9 mouse cellular contexts compared by ENCODE assay signal in genomic region chr15:103147422-103147690, GRCm38 (mm10). TPM values are rescaled to one million over a fixed set of nuclear protein-coding genes. Genes with fewer than 3 reads are reported as not detected.
A peak's percentile ranks its signal among the peaks of the same experiment; 100 is the strongest.
DNase-seq lines count a peak whose midpoint lies in the region; ATAC-seq and TF ChIP-seq lines count a peak whose summit lies in the region.
"Had no signal": no experiment of that assay in that cellular context is flagged by ENCODE, and none has a peak within 500 bp of the region (broad histone marks: within the 10 kb centered on the region; RNA-seq: fewer than 3 reads in every experiment).

No protein-coding gene starts in this region.

- no peaks in the 10 kb centered on the region for H3K9me3 ChIP-seq in heart, embryonic 11.5 days (replicated peaks; ENCODE audit: control insufficient read depth, low read length)
- H3K9me3 ChIP-seq in embryonic facial prominence, embryonic 10.5 days = no peaks in the 10 kb centered on the region
- no peaks in the 10 kb centered on the region for H3K9me3 ChIP-seq in hindbrain, embryonic 14.5 days (ENCODE audit: control insufficient read depth, low read length)
- H3K9me3 ChIP-seq in midbrain, embryonic 14.5 days (ENCODE audit: control insufficient read depth, low read length) = no peaks in the 10 kb centered on the region

- no peaks in the 10 kb centered on the region for H3K4me1 ChIP-seq in heart, embryonic 11.5 days (ENCODE audit: control insufficient read depth, insufficient read depth, low read length)
- H3K4me1 ChIP-seq in embryonic facial prominence, embryonic 10.5 days = peaks cover 13% of the 10 kb centered on the region
- H3K4me1 ChIP-seq in hindbrain, embryonic 14.5 days (replicated peaks; ENCODE audit: control insufficient read depth, insufficient read depth, low read length) = peaks cover 28% of the 10 kb centered on the region
- peaks cover 7% of the 10 kb centered on the region; the same call in 1 of the 2 replicates for H3K4me1 ChIP-seq in midbrain, embryonic 14.5 days (ENCODE audit: control insufficient read depth, insufficient read depth, low read length)
- H3K4me1 ChIP-seq in lung, adult 2 months (ENCODE audit: control insufficient read depth, insufficient read depth, low read length) = no peaks in the 10 kb centered on the region

- H3K4me2 ChIP-seq in heart, embryonic 11.5 days = peak overlapping the region; percentile 73
- H3K4me2 ChIP-seq in hindbrain, embryonic 14.5 days (replicated peaks) = peak overlapping the region; percentile 68
- H3K4me2 ChIP-seq in midbrain, embryonic 14.5 days (ENCODE audit: low read length) = peak overlapping the region; percentile 84

- no peaks in the 10 kb centered on the region for H3K36me3 ChIP-seq in heart, embryonic 11.5 days (ENCODE audit: control insufficient read depth, insufficient read depth, low read length)
- H3K36me3 ChIP-seq in embryonic facial prominence, embryonic 10.5 days (replicated peaks) = no peaks in the 10 kb centered on the region
- H3K36me3 ChIP-seq in hindbrain, embryonic 14.5 days (replicated peaks; ENCODE audit: control insufficient read depth, insufficient read depth) = no peaks in the 10 kb centered on the region
- H3K36me3 ChIP-seq in midbrain, embryonic 14.5 days (ENCODE audit: control insufficient read depth, insufficient read depth, low read length) = no peaks in the 10 kb centered on the region

- TF ChIP-seq CTCF in lung, adult 2 months (IDR thresholded peaks at IDR 0.05; ENCODE audit: insufficient read depth, low read length) = no peak
- TF ChIP-seq CTCF in left cerebral cortex, adult 2 months (IDR thresholded peaks at IDR 0.05) = no peak

- H3K4me3 ChIP-seq in heart, embryonic 11.5 days (ENCODE audit: low read depth, low read length) = no peak overlapping the region; the same call in 1 of the 2 replicates
- peak overlapping the region; percentile 60 for H3K4me3 ChIP-seq in embryonic facial prominence, embryonic 10.5 days
- peak overlapping the region; percentile 35 for H3K4me3 ChIP-seq in hindbrain, embryonic 14.5 days (replicated peaks; ENCODE audit: low read length)
- H3K4me3 ChIP-seq in midbrain, embryonic 14.5 days (replicated peaks; ENCODE audit: low read depth, low read length) = peak overlapping the region; percentile 45
- no peak overlapping the region for H3K4me3 ChIP-seq in lung, adult 2 months (replicated peaks; ENCODE audit: extremely low read depth, low read depth, low read length)
- H3K4me3 ChIP-seq in left cerebral cortex, adult 2 months = no peak overlapping the region
- H3K4me3 ChIP-seq: erythroblast, embryonic 14.5 days had no signal

- no peak overlapping the region for H3K27ac ChIP-seq in heart, embryonic 11.5 days (ENCODE audit: low read depth, low read length)
- no peak overlapping the region for H3K27ac ChIP-seq in embryonic facial prominence, embryonic 10.5 days (replicated peaks)
- peak overlapping the region; percentile 91 for H3K27ac ChIP-seq in hindbrain, embryonic 14.5 days
- peak overlapping the region; percentile 81 for H3K27ac ChIP-seq in midbrain, embryonic 14.5 days (replicated peaks; ENCODE audit: low read depth, low read length)
- H3K27ac ChIP-seq in left cerebral cortex, adult 2 months = no peak overlapping the region

- no peak overlapping the region for H3K9ac ChIP-seq in heart, embryonic 11.5 days (ENCODE audit: low read depth, low read length)
- peak overlapping the region; percentile 64 for H3K9ac ChIP-seq in hindbrain, embryonic 14.5 days
- no peak overlapping the region for H3K9ac ChIP-seq in midbrain, embryonic 14.5 days (replicated peaks; ENCODE audit: low read length)

- intact Hi-C loops in heart, postnatal 36 days (cut with DNase I) = no loop called here
- intact Hi-C loops in left cerebral cortex, adult 2 months (cut with DNase I) = no loop called here

- peaks cover 61% of the 10 kb centered on the region for H3K27me3 ChIP-seq in heart, embryonic 11.5 days (ENCODE audit: control insufficient read depth, insufficient read depth, low read length)
- peaks cover 97% of the 10 kb centered on the region for H3K27me3 ChIP-seq in embryonic facial prominence, embryonic 10.5 days (replicated peaks; ENCODE audit: low read depth, poor library complexity, severe bottlenecking)
- H3K27me3 ChIP-seq in hindbrain, embryonic 14.5 days (ENCODE audit: control insufficient read depth, insufficient read depth, low read length) = peaks cover 12% of the 10 kb centered on the region; the same call in 1 of the 2 replicates
- peaks cover 24% of the 10 kb centered on the region; the same call in 1 of the 2 replicates for H3K27me3 ChIP-seq in midbrain, embryonic 14.5 days (ENCODE audit: control insufficient read depth, insufficient read depth, low read length)

- TF ChIP-seq POLR2A in lung, adult 2 months (IDR thresholded peaks at IDR 0.05; ENCODE audit: borderline replicate concordance, extremely low read depth, low read depth, low read length) = no peak

- 20% methylated on average over 3 of the region's 3 CpGs for WGBS in heart, embryonic 11.5 days (ENCODE audit: insufficient replicate concordance)
- 6% methylated on average over 3 of the region's 3 CpGs for WGBS in embryonic facial prominence, embryonic 10.5 days
- WGBS in hindbrain, embryonic 14.5 days = 9% methylated on average over 3 of the region's 3 CpGs
- 14% methylated on average over 3 of the region's 3 CpGs for WGBS in midbrain, embryonic 14.5 days
- 26% methylated on average over 3 of the region's 3 CpGs for WGBS in lung, adult 2 months

- ATAC-seq in heart, embryonic 11.5 days (replicated peaks; ENCODE audit: insufficient number of reproducible peaks, low FRiP score, low TSS enrichment) = no peak
- peak; percentile 19 for ATAC-seq in hindbrain, embryonic 14.5 days (ENCODE audit: low FRiP score)
- ATAC-seq in midbrain, embryonic 14.5 days (ENCODE audit: low FRiP score, low TSS enrichment) = no peak

- no peak for DNase-seq in heart, postnatal 36 days
- DNase-seq in embryonic facial prominence, embryonic 10.5 days (ENCODE audit: low spot score) = no peak
- DNase-seq in hindbrain, embryonic 14.5 days (ENCODE audit: low spot score) = peak; percentile 46
- DNase-seq in midbrain, embryonic 14.5 days = no peak
- DNase-seq in spleen, postnatal 14 days (ENCODE audit: low spot score in 2 of 2) = no peak
- DNase-seq in lung, adult 2 months = no peak
- DNase-seq in left cerebral cortex, adult 2 months (ENCODE audit: extremely low spot score in 1 of 2, low spot score in 2 of 2) = no peak

RNA-seq across cellular contexts. Expression of gene Smug1, which starts 19.5 kb away (rescaled TPM):
- 14.7 and 17.7 TPM in 2 replicates for polyA plus RNA-seq in heart, embryonic 11.5 days (2014; fragmentation: Nextera tagmentation; extraction: Ambion mirVana)
- 10 to 100 TPM; 13.2 to 15.7 TPM for total RNA-seq in heart, postnatal 36 days (2021)
- 15.7 and 19.6 TPM in 2 replicates for polyA plus RNA-seq in embryonic facial prominence, embryonic 10.5 days (2016; fragmentation: Nextera tagmentation; extraction: Ambion mirVana)
- polyA plus RNA-seq in hindbrain, embryonic 14.5 days (2014; fragmentation: Nextera tagmentation; extraction: Ambion mirVana) = 37.6 and 40.8 TPM in 2 replicates
- polyA plus RNA-seq in midbrain, embryonic 14.5 days (2014; fragmentation: Nextera tagmentation; extraction: Ambion mirVana) = 22.7 and 25.0 TPM in 2 replicates
- 16.5 and 18.1 TPM in 2 replicates for polyA plus RNA-seq in lung, adult 2 months (2012; rRNA removed)
- 10 to 100 TPM; 20.7 to 23.2 TPM for total RNA-seq in left cerebral cortex, adult 2 months (2021)

Comparison
In these comparisons a context has a peak if more than half of its experiments do, and no peak if none do; other contexts are left out.
1. H3K27ac ChIP-seq: peak in hindbrain, embryonic 14.5 days (single experiment) and midbrain, embryonic 14.5 days (single experiment); none in heart, embryonic 11.5 days (single experiment), embryonic facial prominence, embryonic 10.5 days (single experiment) and left cerebral cortex, adult 2 months (single experiment).
2. H3K4me3 ChIP-seq: peak in embryonic facial prominence, embryonic 10.5 days (single experiment), hindbrain, embryonic 14.5 days (single experiment) and midbrain, embryonic 14.5 days (single experiment); none in heart, embryonic 11.5 days (single experiment), lung, adult 2 months (single experiment) and left cerebral cortex, adult 2 months (single experiment).
3. Peak in every context shown above with its lines, with median percentiles within 50 percentile points of each other: H3K4me2 ChIP-seq.